Mouse (Mus musculus) G1E (cell line): ENCODE data around the gene Psmb5.
A peak's percentile ranks its signal among the peaks of the same experiment; 100 is the strongest.

ENCODE experiments used
- CTCF ChIP-seq: IDR thresholded peaks from 2 replicates; pipeline ENCODE4 v1.5.1; 2012; ENCODE audit warnings: low read depth, low read length, inconsistent platforms, mixed read lengths
- POLR2AphosphoS5 ChIP-seq: IDR thresholded peaks from 2 replicates; pipeline ENCODE4 v1.6.1; 2012; ENCODE audit warnings: low read depth, low read length, inconsistent platforms; ENCODE audit not compliant: insufficient replicate concordance

DNA sequence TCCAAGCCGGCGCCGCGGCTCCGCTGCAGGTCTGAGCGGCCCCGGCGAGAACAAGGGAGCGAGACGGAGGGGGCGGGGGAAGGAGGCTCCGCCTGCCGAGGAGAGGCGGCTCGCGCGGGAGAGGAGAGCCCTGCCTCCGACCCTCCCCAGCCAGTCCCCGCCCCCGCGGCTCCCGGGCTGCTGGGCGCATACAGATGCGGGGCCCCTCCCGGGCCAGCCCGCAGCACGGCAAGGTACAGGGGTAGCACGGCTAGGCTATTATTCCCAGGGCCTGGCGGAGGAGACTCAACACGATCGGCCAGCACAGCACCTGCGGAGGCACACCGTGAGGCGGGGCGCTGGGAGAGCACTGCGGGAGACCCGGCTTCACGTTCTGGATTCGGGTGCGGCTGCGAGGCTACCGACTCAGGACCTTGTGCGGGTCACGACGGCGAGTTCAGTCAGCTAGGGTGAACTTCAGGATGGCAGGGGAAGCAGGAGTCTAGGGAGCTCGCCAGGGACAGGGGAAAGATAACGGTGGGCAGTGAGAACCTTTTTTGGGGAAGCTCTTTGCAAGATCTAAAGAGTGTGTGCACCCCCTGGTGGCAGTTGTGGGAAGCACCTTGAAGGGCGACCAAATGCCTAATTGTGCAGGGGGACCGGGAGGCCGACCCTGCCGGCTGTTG, 23.6 kb upstream of the Psmb5 start, which contains the start of gene Cdh24:
- TF ChIP-seq CTCF: peak; percentile 80
- TF ChIP-seq POLR2AphosphoS5: no peak
